Mouse (Mus musculus): ENCODE results near the gene Xpo5. TPM values are rescaled to one million over a fixed set of nuclear protein-coding genes. Genes with fewer than 3 reads are reported as not detected.

Gene Xpo5
- polyA plus RNA-seq, 1 experiment, result 0.51 TPM

- no peak overlapping the region for H3K4me3 ChIP-seq (replicated peaks)
- no peaks in the 10 kb centered on the region for H3K9me3 ChIP-seq (ENCODE audit: control insufficient read depth, low read length)
- peaks cover 7% of the 10 kb centered on the region for H3K4me1 ChIP-seq (ENCODE audit: control insufficient read depth)
- no peak for TF ChIP-seq TAL1 (IDR thresholded peaks at IDR 0.05; ENCODE audit: low read length)
- no peak for TF ChIP-seq GATA1 (IDR thresholded peaks at IDR 0.05; ENCODE audit: low read length)
- H3K36me3 ChIP-seq (ENCODE audit: control insufficient read depth), result peaks cover 86% of the 10 kb centered on the region
- H3K27me3 ChIP-seq (ENCODE audit: control insufficient read depth), result no peaks in the 10 kb centered on the region
Measured at GRCm38 (mm10) chr17:46272675-46273074, 70.1 kb downstream of the Xpo5 start.

DNA sequence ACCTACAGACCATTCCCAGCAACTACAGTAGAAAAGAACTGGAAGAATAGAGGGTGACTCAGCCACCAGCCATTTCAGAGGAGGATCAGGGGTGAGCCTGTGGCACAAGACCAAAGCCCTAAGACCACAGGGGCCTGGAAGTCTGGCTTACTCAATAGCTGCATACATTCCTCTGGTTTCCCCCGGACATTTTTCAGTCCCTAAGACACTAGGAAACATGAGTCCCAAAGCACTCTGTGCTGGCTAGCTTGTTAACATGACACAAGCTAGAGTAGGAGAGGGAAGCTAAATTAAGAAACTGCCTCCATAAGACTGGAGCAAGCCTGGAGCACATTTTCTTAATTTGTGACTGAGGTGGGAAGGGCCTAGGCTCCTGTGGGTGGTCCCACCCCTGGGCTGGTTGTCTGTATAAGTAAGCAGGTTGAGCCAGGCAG lies 71.2 kb downstream of the Xpo5 start:
- no peak for TF ChIP-seq GATA1 (IDR thresholded peaks at IDR 0.05; ENCODE audit: low read length)
- TF ChIP-seq TAL1 (IDR thresholded peaks at IDR 0.05; ENCODE audit: low read length), result no peak
- H3K4me3 ChIP-seq (replicated peaks), result no peak overlapping the region
- no peaks in the 10 kb centered on the region for H3K9me3 ChIP-seq (ENCODE audit: control insufficient read depth, low read length)
- no peaks in the 10 kb centered on the region for H3K27me3 ChIP-seq (ENCODE audit: control insufficient read depth)
- peaks cover 85% of the 10 kb centered on the region for H3K36me3 ChIP-seq (ENCODE audit: control insufficient read depth)
- peaks cover 7% of the 10 kb centered on the region for H3K4me1 ChIP-seq (ENCODE audit: control insufficient read depth)

DNA sequence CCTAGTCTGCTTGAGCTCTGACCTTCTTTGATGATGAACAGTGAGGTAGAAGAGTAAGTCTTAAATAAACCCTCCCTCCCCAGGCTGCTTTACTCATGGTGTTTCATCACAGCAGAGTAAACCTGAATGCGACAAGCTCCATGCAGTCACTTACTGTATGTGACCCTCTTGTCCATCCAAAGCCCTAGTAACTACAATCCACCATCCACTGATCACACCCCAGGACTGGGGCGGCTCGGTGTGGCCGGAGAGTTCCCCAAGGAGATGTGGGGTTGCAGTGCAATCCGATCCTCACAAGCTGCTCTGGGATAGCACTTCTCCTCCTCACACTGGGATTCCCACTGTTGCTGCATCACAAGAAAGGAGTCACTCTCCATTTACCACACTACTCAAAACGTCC lies 71.9 kb downstream of the Xpo5 start:
- H3K36me3 ChIP-seq (ENCODE audit: control insufficient read depth), result peaks cover 85% of the 10 kb centered on the region
- peaks cover 8% of the 10 kb centered on the region for H3K4me1 ChIP-seq (ENCODE audit: control insufficient read depth)
- H3K4me3 ChIP-seq (replicated peaks), result no peak overlapping the region
- H3K9me3 ChIP-seq (ENCODE audit: control insufficient read depth, low read length), result no peaks in the 10 kb centered on the region
- no peak for TF ChIP-seq GATA1 (IDR thresholded peaks at IDR 0.05; ENCODE audit: low read length)
- no peak for TF ChIP-seq TAL1 (IDR thresholded peaks at IDR 0.05; ENCODE audit: low read length)
- H3K27me3 ChIP-seq (ENCODE audit: control insufficient read depth), result no peaks in the 10 kb centered on the region

DNA sequence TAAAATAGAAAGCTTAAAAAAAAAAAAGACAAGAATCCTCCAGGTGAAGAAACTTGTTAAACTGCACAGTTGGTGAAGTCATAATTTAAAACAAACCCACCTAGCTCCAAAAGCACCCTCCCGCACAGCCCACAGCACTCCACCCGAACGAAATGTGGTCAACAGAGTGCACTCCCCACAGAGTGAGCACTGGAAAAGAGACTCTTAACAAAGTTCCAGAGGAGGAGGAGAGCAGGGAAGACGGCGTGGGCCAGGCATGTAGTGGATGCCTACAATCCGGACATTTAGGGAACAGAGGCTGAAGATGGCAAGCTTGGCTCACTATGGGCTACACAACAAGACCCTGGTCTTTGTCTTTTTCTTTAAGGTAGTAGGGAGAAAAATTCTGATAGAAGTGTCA lies 72.5 kb downstream of the Xpo5 start:
- H3K36me3 ChIP-seq (ENCODE audit: control insufficient read depth), result peaks cover 85% of the 10 kb centered on the region
- no peak overlapping the region for H3K4me3 ChIP-seq (replicated peaks)
- H3K9me3 ChIP-seq (ENCODE audit: control insufficient read depth, low read length), result no peaks in the 10 kb centered on the region
- peaks cover 8% of the 10 kb centered on the region for H3K4me1 ChIP-seq (ENCODE audit: control insufficient read depth)
- TF ChIP-seq GATA1 (IDR thresholded peaks at IDR 0.05; ENCODE audit: low read length) (no peak), TAL1 (IDR thresholded peaks at IDR 0.05; ENCODE audit: low read length) (no peak)
- no peaks in the 10 kb centered on the region for H3K27me3 ChIP-seq (ENCODE audit: control insufficient read depth)

GRCm38 (mm10) chr17:46275506-46275905 lies 72.9 kb downstream of the Xpo5 start:
- H3K4me3 ChIP-seq (replicated peaks), result no peak overlapping the region
- TF ChIP-seq GATA1 (IDR thresholded peaks at IDR 0.05; ENCODE audit: low read length) (no peak), TAL1 (IDR thresholded peaks at IDR 0.05; ENCODE audit: low read length) (no peak)
- no peaks in the 10 kb centered on the region for H3K27me3 ChIP-seq (ENCODE audit: control insufficient read depth)
- H3K9me3 ChIP-seq (ENCODE audit: control insufficient read depth, low read length), result no peaks in the 10 kb centered on the region
- peaks cover 85% of the 10 kb centered on the region for H3K36me3 ChIP-seq (ENCODE audit: control insufficient read depth)
- H3K4me1 ChIP-seq (ENCODE audit: control insufficient read depth), result peaks cover 8% of the 10 kb centered on the region

DNA sequence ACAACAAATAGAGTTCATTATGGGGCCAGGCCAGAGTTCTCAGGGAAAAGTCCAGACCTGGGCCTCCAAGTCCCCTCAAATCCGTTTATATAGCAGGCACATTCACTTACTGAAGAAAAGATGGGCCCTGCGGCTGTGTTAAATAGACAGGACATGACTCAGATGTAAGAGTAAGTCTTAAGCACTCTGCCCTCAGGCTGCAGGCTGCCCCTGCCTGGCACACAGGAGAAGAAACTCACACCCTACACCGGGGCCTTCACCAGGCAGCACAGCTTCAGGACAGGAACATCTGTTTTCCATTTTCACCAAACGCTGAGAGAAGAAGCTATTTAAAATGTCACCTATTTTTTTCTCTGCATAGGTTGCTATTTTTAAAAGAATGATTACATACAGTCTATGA lies 75.0 kb downstream of the Xpo5 start:
- Histone ChIP-seq H3K9me3 (ENCODE audit: control insufficient read depth, low read length) (no peaks in the 10 kb centered on the region), H3K36me3 (ENCODE audit: control insufficient read depth) (peaks cover 74% of the 10 kb centered on the region), H3K4me1 (ENCODE audit: control insufficient read depth) (peaks cover 24% of the 10 kb centered on the region), H3K27me3 (ENCODE audit: control insufficient read depth) (no peaks in the 10 kb centered on the region), H3K4me3 (replicated peaks) (no peak overlapping the region)
- TF ChIP-seq GATA1 (IDR thresholded peaks at IDR 0.05; ENCODE audit: low read length), result no peak
- no peak for TF ChIP-seq TAL1 (IDR thresholded peaks at IDR 0.05; ENCODE audit: low read length)

GRCm38 (mm10) chr17:46278011-46278765 lies 75.6 kb downstream of the Xpo5 start:
- no peak for TF ChIP-seq GATA1 (IDR thresholded peaks at IDR 0.05; ENCODE audit: low read length)
- TF ChIP-seq TAL1 (IDR thresholded peaks at IDR 0.05; ENCODE audit: low read length), result no peak
- Histone ChIP-seq H3K36me3 (ENCODE audit: control insufficient read depth) (peaks cover 68% of the 10 kb centered on the region), H3K27me3 (ENCODE audit: control insufficient read depth) (no peaks in the 10 kb centered on the region)

DNA sequence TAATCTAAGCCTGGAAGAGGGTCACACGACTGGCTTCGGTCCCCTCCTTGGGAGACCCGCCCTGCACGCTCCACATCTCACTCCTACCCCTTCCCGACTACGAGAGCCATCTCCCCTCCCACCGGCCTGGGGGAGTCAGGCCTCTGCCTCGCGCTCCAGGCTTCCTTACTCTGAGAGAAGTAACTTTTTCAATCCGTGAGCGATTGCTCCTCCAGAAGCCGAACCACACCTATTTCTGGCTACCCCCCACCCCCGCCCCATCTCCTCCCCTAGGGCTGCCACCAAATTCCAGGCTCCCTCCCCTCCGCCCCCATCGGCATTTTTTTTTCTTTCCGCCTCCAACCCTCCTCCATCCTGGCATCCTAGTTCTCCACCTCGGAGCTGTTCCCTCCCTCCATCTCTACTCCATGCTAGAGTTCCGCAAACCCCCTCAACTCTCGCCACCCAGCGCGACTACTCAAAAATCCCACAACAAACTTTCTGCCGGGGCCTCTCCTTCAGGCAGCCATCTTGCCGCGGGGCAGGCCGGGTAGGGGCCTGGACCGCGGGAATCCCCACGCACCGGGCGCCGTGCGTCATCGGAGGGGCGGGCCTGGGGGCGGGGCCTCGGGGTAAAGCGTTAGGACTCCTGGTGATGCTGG lies 80.0 kb downstream of the Xpo5 start, which contains the start of gene Tjap1:
Gene Tjap1 (minus strand): TSS at position 544 of the 641 bp plus-strand sequence.
- H3K36me3 ChIP-seq (ENCODE audit: control insufficient read depth), result peaks cover 36% of the 10 kb centered on the region
- H3K27me3 ChIP-seq (ENCODE audit: control insufficient read depth), result peaks cover 9% of the 10 kb centered on the region
- no peak for TF ChIP-seq TAL1 (IDR thresholded peaks at IDR 0.05; ENCODE audit: low read length)
- TF ChIP-seq GATA1 (IDR thresholded peaks at IDR 0.05; ENCODE audit: low read length), result no peak
- H3K4me3 ChIP-seq (replicated peaks), result peak within 1 kb of the TSS; percentile 91
- H3K4me1 ChIP-seq (ENCODE audit: control insufficient read depth), result peaks cover 26% of the 10 kb centered on the region
- no peaks in the 10 kb centered on the region for H3K9me3 ChIP-seq (ENCODE audit: control insufficient read depth, low read length)

More at GRCm38 (mm10) chr17:46278011-46278765, 75.6 kb downstream of the Xpo5 start:
- Histone ChIP-seq H3K9me3 (ENCODE audit: control insufficient read depth, low read length) (no peaks in the 10 kb centered on the region), H3K4me1 (ENCODE audit: control insufficient read depth) (peaks cover 27% of the 10 kb centered on the region), H3K4me3 (replicated peaks) (no peak overlapping the region)

DNA sequence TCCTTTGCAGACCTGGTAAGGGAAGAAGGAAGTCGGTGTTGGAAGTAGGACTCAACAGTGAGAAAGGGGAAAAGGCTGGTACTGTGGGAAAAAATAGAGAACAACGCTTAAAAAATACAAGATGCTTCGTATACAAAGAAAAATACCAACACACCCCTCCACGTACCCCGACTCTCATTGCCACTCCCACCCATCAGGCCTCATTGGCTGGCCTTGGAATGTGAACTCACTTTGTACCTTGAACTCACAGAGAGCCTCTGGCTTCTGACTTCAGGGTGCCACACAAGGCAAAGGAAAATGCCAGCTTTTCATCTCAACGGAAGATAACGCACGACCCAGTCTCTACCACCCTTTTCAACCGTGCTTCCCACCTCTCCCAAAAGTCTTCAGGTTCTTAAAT lies 80.6 kb downstream of the Xpo5 start:
- Histone ChIP-seq H3K27me3 (ENCODE audit: control insufficient read depth) (peaks cover 9% of the 10 kb centered on the region), H3K4me1 (ENCODE audit: control insufficient read depth) (peaks cover 26% of the 10 kb centered on the region), H3K4me3 (replicated peaks) (peak overlapping the region; percentile 91), H3K9me3 (ENCODE audit: control insufficient read depth, low read length) (no peaks in the 10 kb centered on the region), H3K36me3 (ENCODE audit: control insufficient read depth) (peaks cover 32% of the 10 kb centered on the region)
- TF ChIP-seq TAL1 (IDR thresholded peaks at IDR 0.05; ENCODE audit: low read length), result no peak
- TF ChIP-seq GATA1 (IDR thresholded peaks at IDR 0.05; ENCODE audit: low read length), result no peak

All from erythroblast, embryonic 14.5 days (primary cell).